Mouse (Mus musculus) heart, adult 2 months (tissue): Measurements from ENCODE around the gene Foxe3.

Experiments used
- CTCF ChIP-seq: fragments of 200-600 bp; IDR thresholded peaks from 2 replicates; pipeline ENCODE4 v1.8.1; 2022; ENCODE audit warnings: antibody characterized with exemption, mild to moderate bottlenecking, moderate library complexity
- EP300 ChIP-seq: fragments of 200-500 bp; IDR thresholded peaks from 2 replicates; pipeline ENCODE4 v1.6.1; 2011; ENCODE audit warnings: low read depth, low read length, control low read depth; ENCODE audit not compliant: insufficient read depth
- POLR2A ChIP-seq: fragments of 200-500 bp; IDR thresholded peaks from 2 replicates; pipeline ENCODE4 v1.6.1; 2011; ENCODE audit warnings: mild to moderate bottlenecking, low read depth, low read length, control low read depth; ENCODE audit not compliant: insufficient read depth

GRCm38 (mm10) chr4:114876441-114876972, 49.3 kb downstream of the Foxe3 start:
- TF ChIP-seq EP300 (no peak), POLR2A (no peak), CTCF (no peak)
